Mouse (Mus musculus) testis, postnatal 10 days (tissue): ENCODE measurements at regions not wholly inside any gene's neighbourhood (a gene's known extent, or its start where the extent isn't known, plus 50 kb on each side); places are given as distances from the start of the nearest gene placed in this dataset.
"Not testable (repeated sequence)": the region's sequence is repeated elsewhere in the genome, so short reads cannot be mapped to it uniquely, and the experiment has no call there.

Experiments used
- DNase-seq: peaks from one replicate; pipeline ENCODE4 v3.0.0; 2021; ENCODE audit warnings: low spot score

DNA sequence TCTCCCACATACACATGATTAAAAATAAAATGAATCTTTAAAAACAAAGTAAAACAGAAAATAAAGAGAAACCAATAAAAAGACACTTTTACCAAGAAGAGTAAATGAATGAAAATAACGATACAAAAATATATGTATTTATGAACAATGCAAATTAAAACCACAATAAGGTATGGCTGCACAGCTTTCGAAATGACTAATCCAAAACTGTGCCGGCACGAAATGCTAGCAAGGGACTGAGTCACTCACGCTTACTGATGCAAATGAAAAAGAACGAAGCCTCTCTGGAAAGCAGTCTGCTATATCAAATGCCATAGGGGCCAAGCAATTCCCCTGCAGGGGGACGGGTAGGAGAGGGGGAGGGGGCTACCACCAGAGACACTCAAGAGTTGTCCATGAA is 704.0 kb downstream of the 4930447A16Rik start:
- peak; percentile 22 for DNase-seq

DNA sequence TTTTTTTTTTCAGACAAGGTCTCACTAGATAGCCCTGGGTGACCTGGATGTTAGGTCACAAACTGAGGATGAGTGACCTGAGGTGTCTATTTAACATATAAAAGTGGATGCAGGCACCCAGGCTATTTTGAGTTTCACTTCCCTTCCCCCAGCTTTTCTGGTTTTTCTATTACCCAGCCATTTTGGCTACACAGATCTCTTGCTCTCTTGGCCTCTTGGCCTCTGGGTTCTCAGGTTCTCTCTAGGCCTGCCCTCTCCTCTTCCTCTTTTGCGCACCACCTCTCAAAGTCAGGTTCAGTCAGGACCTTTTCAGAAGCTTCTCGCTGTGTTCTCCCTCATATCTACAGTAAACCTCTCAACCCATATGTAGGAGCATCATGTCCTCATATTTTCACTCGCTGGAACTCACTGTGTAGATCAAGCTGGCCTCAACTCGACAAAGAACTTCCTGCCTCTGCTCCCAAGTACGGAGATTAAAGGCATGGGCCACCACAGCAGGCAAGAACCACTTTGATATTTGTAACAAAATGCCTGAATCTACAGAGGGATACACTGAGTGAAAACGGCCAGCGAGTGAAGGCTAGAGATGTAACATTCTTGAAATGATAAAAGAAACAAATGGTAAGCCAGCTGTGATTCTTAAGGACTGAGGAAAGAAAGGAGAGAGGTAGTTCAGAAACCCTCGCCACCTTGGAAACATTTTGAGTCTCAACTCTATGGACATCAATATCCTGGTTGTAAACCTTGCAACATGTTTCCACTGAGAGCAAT is 704.7 kb downstream of the 4930447A16Rik start:
- DNase-seq, result peak; percentile 35

DNA sequence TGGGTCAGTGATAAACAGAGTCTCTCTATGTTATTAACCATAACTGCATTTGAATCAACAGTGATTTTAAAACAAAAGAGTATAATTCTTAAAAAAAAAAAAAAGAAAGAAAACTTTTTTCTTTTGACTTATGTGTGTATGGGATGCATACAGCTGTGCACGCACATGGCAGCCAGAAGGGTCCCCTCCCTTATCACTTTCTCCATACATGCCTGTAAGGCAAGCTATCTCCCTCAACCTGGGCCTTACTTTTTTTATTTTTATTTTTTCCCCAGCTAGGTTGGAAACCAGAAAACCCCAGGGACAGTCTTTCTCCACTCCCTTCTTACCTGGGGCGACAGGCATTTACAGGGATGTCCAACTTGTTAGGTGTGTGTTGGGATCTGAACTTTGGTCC is 705.3 kb downstream of the 4930447A16Rik start:
- peak; percentile 8 for DNase-seq

DNA sequence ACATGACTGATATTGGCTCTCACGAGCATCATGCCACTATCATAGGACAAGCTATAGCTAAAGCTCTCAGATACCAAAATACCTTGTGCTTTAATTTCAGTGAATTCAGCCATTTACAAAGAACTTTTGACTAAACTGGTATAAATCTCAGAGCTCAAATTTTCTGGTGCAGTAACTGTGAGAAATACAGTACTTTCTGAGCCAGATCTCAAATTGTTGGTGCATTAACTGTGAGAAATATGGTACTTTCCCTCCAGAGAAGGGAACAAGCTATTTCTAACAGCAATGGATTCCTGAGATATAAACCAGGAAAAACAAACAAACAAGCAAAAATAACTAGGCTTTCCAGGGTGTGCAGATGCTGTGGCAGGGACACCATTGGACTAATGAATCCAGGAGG is 714.3 kb downstream of the 4930447A16Rik start:
- DNase-seq, result peak; percentile 19

DNA sequence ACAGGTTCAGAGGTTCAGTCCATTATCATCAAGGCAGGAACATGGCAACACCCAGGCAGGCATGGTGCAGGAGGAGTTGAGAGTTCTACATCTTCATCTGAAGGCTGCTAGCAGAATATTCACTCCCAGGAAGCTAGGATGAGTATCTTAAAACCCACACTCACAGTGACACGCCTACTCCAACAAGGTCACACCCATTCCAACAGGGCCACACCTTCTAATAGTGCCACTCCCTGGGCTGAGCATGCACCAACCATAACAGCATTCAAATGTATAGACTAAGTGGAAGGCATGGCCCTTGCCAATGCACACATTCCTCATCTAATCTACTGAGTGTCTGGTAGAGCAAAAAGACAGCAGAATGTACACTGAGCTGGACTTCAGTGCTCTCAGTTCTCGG is 718.1 kb downstream of the 4930447A16Rik start:
- DNase-seq, result peak; percentile 7

DNA sequence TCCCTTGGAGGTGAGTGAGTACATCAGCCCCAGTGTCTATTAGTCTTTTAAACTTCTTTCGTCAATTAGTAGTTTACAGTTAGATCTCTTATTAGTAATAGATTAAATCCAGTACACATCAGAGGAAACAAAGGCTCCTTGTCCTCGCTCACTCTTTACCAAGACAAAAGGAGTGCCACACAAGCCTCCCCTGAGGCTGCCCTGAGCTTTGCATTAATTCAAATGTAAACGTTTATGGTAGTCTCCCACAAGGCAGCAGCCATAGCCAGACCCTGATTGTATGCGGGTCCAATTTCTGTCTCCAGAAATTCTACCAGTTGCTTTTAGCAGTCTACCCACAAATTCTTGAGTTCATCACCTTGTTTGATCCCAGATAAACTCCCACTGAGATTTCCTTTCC is 726.3 kb downstream of the 4930447A16Rik start:
- no peak for DNase-seq

DNA sequence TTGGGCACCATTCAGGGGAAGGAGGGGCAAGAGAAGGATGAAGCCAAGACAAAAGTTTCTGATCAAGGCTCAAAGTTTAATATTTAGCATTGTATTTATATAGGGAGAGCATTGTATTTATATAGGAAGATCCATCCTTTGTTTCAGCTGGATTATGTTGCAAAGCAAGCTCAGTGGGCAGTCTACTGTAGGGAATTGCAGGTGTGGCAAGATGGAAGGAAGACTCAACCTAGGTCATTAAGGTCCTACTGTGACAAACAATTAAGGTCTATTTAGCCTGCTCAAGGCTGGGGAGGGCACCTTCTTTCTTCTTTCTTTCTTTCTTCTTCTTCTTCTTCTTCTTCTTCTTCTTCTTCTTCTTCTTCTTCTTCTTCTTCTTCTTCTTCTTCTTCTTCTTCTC is 728.5 kb downstream of the 4930447A16Rik start:
- DNase-seq, result not testable (repeated sequence)

DNA sequence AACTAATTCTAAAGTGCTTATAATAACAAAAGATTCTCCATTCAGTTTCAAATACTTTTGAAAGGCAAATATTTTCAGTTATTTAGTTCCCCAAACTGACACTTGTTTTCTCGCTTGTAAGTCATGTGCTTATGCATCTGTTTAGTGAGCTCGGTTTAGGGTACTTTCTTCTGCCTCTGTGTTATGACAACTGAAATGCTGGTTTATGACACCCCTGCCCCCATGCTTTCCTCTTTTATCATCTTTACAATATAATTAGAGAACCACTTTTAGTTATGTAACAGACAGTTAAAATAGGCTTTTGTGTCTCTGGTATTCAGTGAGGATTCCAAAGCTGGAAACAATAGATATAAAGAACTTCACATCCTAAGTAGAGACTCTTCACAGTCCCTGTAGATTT is 733.8 kb downstream of the 4930447A16Rik start:
- peak; percentile 12 for DNase-seq

DNA sequence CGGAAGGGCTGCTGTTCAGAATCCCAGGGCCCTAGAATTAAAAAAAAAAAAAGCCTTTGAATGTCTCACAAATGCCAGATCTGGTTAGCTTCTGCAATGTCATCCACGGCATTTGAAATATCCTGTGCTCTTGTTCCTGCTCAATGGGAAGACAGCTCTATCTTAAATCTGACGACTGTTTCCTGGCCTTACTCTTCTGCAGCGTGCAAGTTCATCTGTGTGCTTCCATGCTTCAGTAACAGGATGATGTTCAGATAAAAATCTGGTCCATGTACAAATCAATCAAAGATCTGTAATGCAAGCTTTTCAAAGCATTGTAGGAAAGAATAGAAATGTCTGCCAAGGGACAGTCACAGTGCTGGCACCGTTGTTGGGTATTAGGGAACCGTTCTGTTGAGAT is 738.4 kb downstream of the 4930447A16Rik start:
- peak; percentile 5 for DNase-seq

DNA sequence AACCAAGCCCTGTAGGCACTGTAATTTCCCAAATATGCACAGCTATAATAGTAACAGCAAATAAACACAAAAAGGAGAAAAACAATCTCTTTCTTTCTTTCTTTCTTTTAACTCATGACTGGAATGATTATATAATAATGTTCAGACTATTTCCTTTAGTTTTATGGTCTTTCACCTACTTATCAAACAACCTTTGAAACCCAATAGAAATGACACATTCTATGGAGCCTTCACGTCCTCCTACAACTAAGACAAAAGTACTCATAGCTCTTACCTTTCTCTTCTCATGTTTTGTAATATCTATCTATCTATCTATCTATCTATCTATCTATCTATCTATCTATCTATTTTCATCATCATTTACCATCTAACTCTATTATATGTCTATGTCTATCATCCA is 739.5 kb downstream of the 4930447A16Rik start:
- no peak for DNase-seq

DNA sequence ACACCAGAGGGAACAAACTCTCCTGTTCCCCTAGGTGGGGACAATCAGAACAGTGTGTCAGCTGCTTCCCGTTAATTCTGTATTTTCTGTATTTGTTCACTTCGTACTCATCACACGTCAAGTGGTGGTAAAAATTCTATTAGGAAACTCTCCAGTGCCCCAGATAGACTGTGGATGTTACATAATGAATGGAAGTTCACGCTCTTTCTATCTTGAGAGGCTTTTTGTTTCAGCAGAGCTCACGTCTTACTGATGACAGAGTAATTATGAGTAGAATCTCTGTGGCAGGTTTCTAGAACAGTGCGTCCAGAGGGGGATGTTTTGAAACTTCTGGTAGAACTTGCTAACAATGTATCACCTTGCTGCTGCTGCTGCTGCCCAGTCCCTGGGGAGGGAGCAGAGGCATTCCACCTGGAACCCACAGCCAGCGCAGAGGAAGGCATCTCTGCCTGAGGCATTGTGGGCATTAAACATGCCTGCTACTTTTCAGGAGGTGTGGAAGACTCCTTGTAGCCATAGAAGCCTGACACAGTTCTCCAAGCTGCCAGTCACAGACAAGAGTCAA is 740.6 kb downstream of the 4930447A16Rik start:
- DNase-seq, result peak; percentile 36

DNA sequence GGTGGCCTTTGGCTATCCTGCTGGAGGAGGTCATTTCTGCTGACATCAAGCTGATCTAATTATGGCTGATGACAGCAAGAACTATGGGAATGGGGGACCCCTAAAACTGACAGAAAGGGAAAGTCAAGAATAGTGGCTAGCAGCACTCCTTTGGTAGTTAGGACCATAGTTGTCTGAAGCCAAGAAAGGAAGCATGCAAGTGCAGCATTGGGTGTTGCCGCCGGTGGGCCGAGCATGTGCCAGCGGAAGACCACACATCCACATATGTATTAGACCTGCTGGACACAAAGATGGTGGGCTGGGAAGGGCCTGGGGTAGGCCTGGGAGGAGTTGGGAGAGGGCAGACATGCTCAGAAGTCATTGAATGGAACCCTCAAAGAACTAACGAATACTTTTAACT is 741.1 kb downstream of the 4930447A16Rik start:
- peak; percentile 36 for DNase-seq

DNA sequence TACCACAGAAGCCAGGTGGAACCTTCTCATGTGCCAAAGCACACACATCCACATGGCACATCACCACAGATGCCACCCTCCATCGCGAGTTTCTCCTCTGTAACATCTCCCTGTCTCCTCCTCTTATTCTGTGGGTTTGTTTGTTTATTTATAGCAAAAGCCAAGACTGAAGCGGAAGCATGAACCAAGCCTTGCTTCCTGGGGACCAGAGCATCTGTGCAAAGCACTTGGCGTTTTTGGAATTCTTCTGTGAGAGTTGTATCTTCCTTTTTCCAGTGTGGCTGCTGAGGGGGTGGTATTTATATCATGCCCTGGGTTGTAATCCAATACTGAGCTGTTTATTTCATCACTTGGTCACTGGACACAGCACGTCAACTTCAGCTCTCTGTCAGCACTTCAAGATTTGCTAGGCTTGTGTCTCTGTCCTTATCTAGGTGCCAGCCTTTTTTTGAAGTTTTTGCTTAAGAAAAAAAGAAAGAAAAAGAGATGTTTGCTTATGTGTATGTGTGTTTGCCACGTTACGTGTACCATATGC is 742.3 kb downstream of the 4930447A16Rik start:
- peak; percentile 26 for DNase-seq

DNA sequence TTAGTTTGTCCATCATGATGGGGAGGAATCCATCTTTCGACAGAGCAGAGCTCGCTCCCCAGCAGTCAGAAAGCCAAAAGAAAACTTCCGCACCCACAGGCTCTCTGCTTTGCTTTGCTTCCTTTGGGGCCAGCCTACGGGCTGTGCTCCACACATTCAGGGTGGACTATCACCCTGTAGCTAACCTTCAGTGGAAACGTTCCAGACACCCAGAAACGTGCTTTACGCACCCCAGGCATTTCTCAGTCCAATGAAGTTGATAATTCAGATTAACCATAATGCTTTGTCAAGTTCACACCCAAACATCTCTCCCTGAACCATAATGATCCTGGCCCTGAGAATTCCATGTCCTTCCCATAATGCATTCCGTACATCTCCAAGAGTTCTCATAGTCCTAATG is 743.8 kb downstream of the 4930447A16Rik start:
- no peak for DNase-seq
